Mouse (Mus musculus): Measurements from ENCODE around the gene Mad1l1. TPM values are rescaled to one million over a fixed set of nuclear protein-coding genes. Genes with fewer than 3 reads are reported as not detected.
A peak's percentile ranks its signal among the peaks of the same experiment; 100 is the strongest.

Mad1l1 gene
- polyA plus RNA-seq, 1 experiment from 2014 or later: 37.4 TPM

DNA sequence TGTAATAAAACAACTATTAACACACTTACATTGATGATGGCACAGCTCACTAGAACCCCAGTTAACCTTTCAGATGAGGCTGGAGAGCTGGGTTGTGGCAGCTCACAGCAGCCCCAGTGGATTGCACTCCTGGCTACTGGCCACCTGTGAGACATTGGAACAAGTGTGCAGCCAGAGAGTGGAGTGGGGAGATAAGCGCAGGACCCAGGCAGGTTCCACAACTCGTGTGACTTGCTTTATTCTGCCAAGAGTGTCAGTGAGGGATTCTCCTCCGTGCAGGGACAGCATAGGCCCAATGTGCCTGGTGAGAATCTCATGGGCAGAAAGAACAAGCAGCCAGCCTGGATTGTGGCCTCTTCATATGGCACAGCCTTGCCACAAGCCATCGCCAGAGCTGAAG, 180.0 kb downstream of the Mad1l1 start:
- no peaks in the 10 kb centered on the region for H3K9me3 ChIP-seq (replicated peaks; ENCODE audit: control insufficient read depth, low read length)
- H3K4me1 ChIP-seq (ENCODE audit: control insufficient read depth, insufficient read depth, low read length): no peaks in the 10 kb centered on the region
- no peak for ATAC-seq (ENCODE audit: insufficient read depth, low FRiP score)
- no peaks in the 10 kb centered on the region for H3K36me3 ChIP-seq (ENCODE audit: control insufficient read depth, insufficient read depth, low read length)
- no peak overlapping the region for H3K4me2 ChIP-seq (ENCODE audit: low read depth, low read length)
- no peaks in the 10 kb centered on the region for H3K27me3 ChIP-seq (ENCODE audit: control insufficient read depth, insufficient read depth, low read length)
- WGBS: 81% methylated on average over 4 of the region's 4 CpGs
- H3K9ac ChIP-seq (ENCODE audit: low read length): no peak overlapping the region
- no peak overlapping the region for H3K4me3 ChIP-seq (replicated peaks; ENCODE audit: low read length)
- no peak overlapping the region for H3K27ac ChIP-seq (ENCODE audit: low read length)

DNA sequence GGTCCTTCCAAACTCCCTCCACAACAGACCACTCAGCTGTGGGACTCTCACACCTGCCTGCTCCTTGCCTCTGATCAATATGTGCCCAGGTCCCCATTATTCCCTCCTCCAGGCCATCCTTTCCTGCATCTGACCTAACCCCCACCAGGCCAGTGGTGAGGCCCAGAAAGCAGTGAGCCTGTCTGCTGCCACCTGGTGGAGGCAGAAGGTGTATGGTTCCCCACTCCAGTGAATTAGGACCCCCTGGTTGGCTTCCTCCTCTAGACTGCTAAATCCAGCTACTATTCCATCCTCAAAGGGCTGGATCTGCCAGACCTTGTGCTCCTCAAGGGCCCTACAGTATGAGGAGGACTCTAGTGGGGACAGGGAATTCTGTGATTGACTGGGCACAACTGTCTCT, 181.1 kb downstream of the Mad1l1 start:
- no peak overlapping the region for H3K4me3 ChIP-seq (replicated peaks; ENCODE audit: low read length)
- no peak for ATAC-seq (ENCODE audit: insufficient read depth, low FRiP score)
- no peaks in the 10 kb centered on the region for H3K4me1 ChIP-seq (ENCODE audit: control insufficient read depth, insufficient read depth, low read length)
- no peaks in the 10 kb centered on the region for H3K9me3 ChIP-seq (replicated peaks; ENCODE audit: control insufficient read depth, low read length)
- no peaks in the 10 kb centered on the region for H3K27me3 ChIP-seq (ENCODE audit: control insufficient read depth, insufficient read depth, low read length)
- H3K27ac ChIP-seq (ENCODE audit: low read length): no peak overlapping the region
- H3K4me2 ChIP-seq (ENCODE audit: low read depth, low read length): no peak overlapping the region
- no peaks in the 10 kb centered on the region for H3K36me3 ChIP-seq (ENCODE audit: control insufficient read depth, insufficient read depth, low read length)
- H3K9ac ChIP-seq (ENCODE audit: low read length): no peak overlapping the region

DNA sequence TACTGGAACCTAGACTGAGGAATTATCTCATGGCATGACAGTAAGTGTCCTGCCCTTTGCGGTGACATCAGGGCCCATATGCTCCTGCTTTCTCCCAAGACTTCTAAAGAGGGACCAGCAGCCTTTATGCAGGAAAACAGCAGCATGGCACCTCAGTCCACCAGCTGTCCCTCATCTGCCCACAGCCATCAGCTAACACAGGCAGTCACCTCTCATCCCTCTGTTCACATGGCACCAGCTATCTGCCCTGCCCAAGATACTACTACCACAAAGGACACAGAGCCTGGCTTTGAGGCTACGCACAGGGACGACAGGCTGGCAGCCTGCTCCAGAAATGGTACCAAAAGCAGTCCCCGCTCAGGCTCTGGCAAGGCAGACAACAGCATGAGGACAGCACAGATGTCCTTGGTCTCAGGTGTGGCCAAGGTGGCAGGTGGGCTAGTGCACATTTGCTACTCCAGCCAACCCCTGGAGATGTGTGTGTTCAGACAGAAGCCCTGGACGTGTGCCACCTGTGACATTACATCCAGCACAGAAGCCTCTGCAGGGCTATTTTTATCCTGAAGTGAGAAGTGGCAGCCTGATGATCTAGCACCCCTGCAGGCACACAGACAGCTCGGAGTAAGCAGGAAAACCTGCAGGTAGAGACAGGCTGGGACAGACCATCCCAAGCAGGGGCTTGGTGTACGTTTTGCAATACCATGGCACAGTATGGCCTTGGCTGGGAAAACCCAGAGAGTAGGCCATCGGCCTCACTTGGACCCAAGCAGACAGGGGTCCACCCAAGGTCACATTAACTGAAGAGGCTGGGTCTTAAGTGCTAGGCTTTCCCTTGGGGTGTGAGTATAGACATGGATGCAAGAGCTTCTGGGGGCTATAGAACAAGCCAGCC, 185.4 kb downstream of the Mad1l1 start:
- no peak for ATAC-seq (ENCODE audit: insufficient read depth, low FRiP score)
- Histone ChIP-seq H3K4me3 (replicated peaks; ENCODE audit: low read length) (no peak overlapping the region), H3K36me3 (ENCODE audit: control insufficient read depth, insufficient read depth, low read length) (no peaks in the 10 kb centered on the region), H3K4me1 (ENCODE audit: control insufficient read depth, insufficient read depth, low read length) (no peaks in the 10 kb centered on the region), H3K9me3 (replicated peaks; ENCODE audit: control insufficient read depth, low read length) (no peaks in the 10 kb centered on the region), H3K27me3 (ENCODE audit: control insufficient read depth, insufficient read depth, low read length) (no peaks in the 10 kb centered on the region), H3K4me2 (ENCODE audit: low read depth, low read length) (no peak overlapping the region), H3K27ac (ENCODE audit: low read length) (no peak overlapping the region), H3K9ac (ENCODE audit: low read length) (no peak overlapping the region)
- 81% methylated on average over 8 of the region's 8 CpGs for WGBS

DNA sequence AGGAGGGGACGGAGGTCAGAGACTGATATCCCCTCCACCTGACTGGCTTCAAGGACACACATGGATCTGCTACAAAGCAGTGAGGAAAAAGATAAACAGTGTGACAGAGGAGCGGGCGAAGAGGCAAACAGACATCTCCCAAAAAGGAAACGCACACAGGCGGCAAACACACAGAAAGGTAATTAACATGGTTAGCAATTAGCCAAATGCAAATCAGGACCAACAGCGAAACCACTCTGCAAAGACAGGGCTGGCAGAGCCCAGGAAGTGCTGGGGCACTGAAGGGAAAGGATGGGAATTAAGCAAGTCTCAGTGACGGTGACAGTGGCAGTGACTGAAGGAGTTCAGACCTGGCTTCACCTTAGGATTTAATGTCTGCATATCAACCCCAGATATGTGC, 187.3 kb downstream of the Mad1l1 start:
- Histone ChIP-seq H3K4me3 (replicated peaks; ENCODE audit: low read length) (no peak overlapping the region), H3K9me3 (replicated peaks; ENCODE audit: control insufficient read depth, low read length) (no peaks in the 10 kb centered on the region), H3K4me2 (ENCODE audit: low read depth, low read length) (no peak overlapping the region), H3K9ac (ENCODE audit: low read length) (no peak overlapping the region), H3K36me3 (ENCODE audit: control insufficient read depth, insufficient read depth, low read length) (no peaks in the 10 kb centered on the region), H3K27me3 (ENCODE audit: control insufficient read depth, insufficient read depth, low read length) (no peaks in the 10 kb centered on the region), H3K27ac (ENCODE audit: low read length) (no peak overlapping the region), H3K4me1 (ENCODE audit: control insufficient read depth, insufficient read depth, low read length) (no peaks in the 10 kb centered on the region)
- WGBS: 81% methylated on average over 7 of the region's 7 CpGs
- ATAC-seq (ENCODE audit: insufficient read depth, low FRiP score): no peak

DNA sequence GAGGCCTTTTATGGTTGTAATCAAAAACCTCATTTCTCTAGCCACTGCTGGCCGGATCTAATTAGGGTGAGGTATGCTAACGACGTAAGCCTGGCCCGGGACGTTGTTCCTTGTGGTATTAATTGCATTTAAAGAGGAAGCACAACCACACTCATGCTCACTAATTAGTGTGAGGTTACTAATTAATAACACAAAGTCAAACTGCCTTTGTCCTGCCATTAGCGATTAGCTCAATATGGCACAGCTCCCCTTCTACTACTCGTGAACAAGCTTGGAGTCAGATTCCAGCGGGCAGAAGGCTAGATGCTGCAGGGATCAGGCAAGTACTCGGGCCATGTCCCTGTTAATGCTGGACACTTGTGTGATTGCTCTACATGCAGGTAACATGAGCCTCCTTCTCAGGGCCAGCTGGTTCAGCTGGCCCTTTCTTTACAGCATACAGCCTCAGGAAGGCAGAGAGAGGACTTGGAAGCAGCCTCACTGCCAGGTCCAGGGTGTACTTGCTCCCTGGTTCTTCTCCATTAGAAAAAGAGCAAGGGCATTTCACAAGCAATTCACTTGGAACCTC, 192.9 kb downstream of the Mad1l1 start:
- Histone ChIP-seq H3K27me3 (ENCODE audit: control insufficient read depth, insufficient read depth, low read length) (no peaks in the 10 kb centered on the region), H3K27ac (ENCODE audit: low read length) (no peak overlapping the region), H3K9me3 (replicated peaks; ENCODE audit: control insufficient read depth, low read length) (no peaks in the 10 kb centered on the region), H3K4me3 (replicated peaks; ENCODE audit: low read length) (no peak overlapping the region), H3K36me3 (ENCODE audit: control insufficient read depth, insufficient read depth, low read length) (no peaks in the 10 kb centered on the region), H3K4me2 (ENCODE audit: low read depth, low read length) (no peak overlapping the region), H3K4me1 (ENCODE audit: control insufficient read depth, insufficient read depth, low read length) (no peaks in the 10 kb centered on the region; the same call in 1 of the 2 replicates), H3K9ac (ENCODE audit: low read length) (no peak overlapping the region)
- 77% methylated on average over 9 of the region's 9 CpGs for WGBS
- ATAC-seq (ENCODE audit: insufficient read depth, low FRiP score): no peak

DNA sequence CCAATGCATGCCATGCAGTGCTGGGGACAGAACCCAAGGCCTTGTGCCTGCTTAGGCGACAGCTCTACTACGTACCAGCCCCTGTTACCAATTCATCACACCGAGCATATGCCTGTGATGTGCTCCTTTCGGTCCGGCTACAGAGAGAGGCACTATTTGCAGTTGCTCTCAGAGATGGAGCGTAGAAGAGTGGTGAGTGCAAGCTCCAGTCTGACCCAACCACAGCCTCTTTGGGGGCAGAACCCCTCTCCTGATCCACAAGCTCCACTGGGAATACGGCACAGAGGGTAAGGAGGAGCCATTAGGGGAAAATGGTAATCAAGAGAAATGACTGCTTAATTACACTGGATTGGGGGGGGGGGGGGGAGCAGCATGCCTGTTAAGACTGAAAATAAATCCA, 193.4 kb downstream of the Mad1l1 start:
- H3K9ac ChIP-seq (ENCODE audit: low read length): no peak overlapping the region
- ATAC-seq (ENCODE audit: insufficient read depth, low FRiP score): no peak
- H3K27ac ChIP-seq (ENCODE audit: low read length): no peak overlapping the region
- no peaks in the 10 kb centered on the region for H3K27me3 ChIP-seq (ENCODE audit: control insufficient read depth, insufficient read depth, low read length)
- H3K4me3 ChIP-seq (replicated peaks; ENCODE audit: low read length): no peak overlapping the region
- no peak overlapping the region for H3K4me2 ChIP-seq (ENCODE audit: low read depth, low read length)
- H3K4me1 ChIP-seq (ENCODE audit: control insufficient read depth, insufficient read depth, low read length): no peaks in the 10 kb centered on the region; the same call in 1 of the 2 replicates
- H3K36me3 ChIP-seq (ENCODE audit: control insufficient read depth, insufficient read depth, low read length): no peaks in the 10 kb centered on the region
- no peaks in the 10 kb centered on the region for H3K9me3 ChIP-seq (replicated peaks; ENCODE audit: control insufficient read depth, low read length)
- WGBS: 90% methylated on average over 7 of the region's 7 CpGs

DNA sequence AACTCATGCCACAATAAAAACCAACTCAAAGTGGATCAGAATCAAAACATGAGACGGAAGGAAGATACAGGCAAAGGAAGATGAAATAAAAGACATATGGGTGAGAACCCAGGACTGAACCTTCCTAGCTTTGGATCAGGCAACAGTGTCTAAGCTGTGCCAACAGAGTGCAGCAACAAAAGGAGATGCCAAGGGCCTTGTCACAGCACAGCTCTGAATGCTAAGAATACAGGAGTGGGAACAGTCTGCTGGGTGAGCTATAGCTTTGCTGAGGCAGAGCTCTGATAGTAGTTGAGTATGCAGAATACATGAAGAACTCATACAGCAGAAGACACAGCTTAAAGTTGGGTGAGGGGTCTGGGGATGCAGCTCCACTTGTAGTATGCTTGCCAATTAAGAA, 196.7 kb downstream of the Mad1l1 start:
- H3K4me2 ChIP-seq (ENCODE audit: low read depth, low read length): no peak overlapping the region
- no peak for ATAC-seq (ENCODE audit: insufficient read depth, low FRiP score)
- H3K4me3 ChIP-seq (replicated peaks; ENCODE audit: low read length): no peak overlapping the region
- H3K36me3 ChIP-seq (ENCODE audit: control insufficient read depth, insufficient read depth, low read length): no peaks in the 10 kb centered on the region
- no peak overlapping the region for H3K27ac ChIP-seq (ENCODE audit: low read length)
- WGBS: 100% methylated on average over 1 of the region's 1 CpGs
- H3K4me1 ChIP-seq (ENCODE audit: control insufficient read depth, insufficient read depth, low read length): peaks cover 3% of the 10 kb centered on the region; the same call in 1 of the 2 replicates
- no peaks in the 10 kb centered on the region for H3K27me3 ChIP-seq (ENCODE audit: control insufficient read depth, insufficient read depth, low read length)
- no peak overlapping the region for H3K9ac ChIP-seq (ENCODE audit: low read length)
- H3K9me3 ChIP-seq (replicated peaks; ENCODE audit: control insufficient read depth, low read length): no peaks in the 10 kb centered on the region

DNA sequence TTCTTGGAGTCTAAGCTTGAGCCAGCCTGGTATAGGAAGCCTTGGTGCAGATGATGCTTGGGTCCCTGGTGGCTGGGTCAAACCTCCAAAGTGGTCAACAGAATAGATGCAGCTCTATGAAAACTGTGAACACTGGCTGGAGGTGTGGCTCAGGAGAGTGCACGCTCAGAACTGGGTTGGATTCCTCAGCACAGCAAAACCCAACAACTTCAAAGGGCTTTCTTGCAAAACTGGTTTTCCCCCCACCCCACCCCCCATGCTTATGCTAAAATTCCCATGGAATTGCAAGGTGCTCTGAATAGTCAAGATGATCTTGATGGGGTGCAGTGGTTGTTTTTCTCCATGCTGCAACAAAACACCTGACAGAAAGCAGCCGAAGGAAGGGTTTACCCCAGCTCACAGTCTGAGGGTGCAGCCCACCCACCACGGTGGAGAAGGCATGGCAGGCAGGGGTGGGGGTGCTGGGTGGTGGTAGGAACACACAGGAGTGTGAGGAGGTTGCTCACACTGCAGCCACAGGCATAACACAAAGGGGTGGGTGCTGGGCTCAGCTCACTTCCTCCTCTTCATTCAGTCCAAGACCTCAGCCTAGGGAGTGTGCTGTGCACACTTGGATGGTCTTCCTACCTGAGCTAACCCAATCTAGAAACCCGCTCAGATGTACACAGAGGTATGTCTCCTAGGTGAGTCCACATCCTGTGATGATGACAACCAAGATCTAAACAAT, 197.5 kb downstream of the Mad1l1 start:
- Histone ChIP-seq H3K9ac (ENCODE audit: low read length) (no peak overlapping the region), H3K4me2 (ENCODE audit: low read depth, low read length) (no peak overlapping the region), H3K4me1 (ENCODE audit: control insufficient read depth, insufficient read depth, low read length) (peaks cover 3% of the 10 kb centered on the region; the same call in 1 of the 2 replicates), H3K9me3 (replicated peaks; ENCODE audit: control insufficient read depth, low read length) (no peaks in the 10 kb centered on the region), H3K4me3 (replicated peaks; ENCODE audit: low read length) (no peak overlapping the region), H3K36me3 (ENCODE audit: control insufficient read depth, insufficient read depth, low read length) (no peaks in the 10 kb centered on the region), H3K27me3 (ENCODE audit: control insufficient read depth, insufficient read depth, low read length) (no peaks in the 10 kb centered on the region), H3K27ac (ENCODE audit: low read length) (peak overlapping the region; percentile 46)
- 48% methylated on average over 4 of the region's 4 CpGs for WGBS
- ATAC-seq (ENCODE audit: insufficient read depth, low FRiP score): peak; percentile 73; the same call in 1 of the 2 replicates

DNA sequence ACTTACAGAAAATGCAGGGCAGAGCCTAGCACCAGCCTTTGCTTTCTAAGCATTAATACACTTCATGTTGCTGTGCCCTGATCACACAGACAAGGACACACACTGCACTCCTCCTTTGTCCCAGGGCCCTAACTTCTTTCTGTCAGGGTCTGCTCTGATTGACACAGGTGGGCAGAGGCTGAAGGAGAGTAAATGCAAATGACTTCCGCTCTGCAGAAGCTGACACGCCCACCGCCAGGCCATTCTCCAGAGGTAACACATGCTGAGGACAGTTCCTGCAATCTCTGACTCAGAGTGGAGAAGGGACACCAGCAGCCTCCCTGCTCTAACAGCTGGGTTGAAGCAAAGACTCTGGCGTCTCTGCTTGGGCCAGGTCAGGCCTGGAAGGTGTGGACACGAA, 198.2 kb downstream of the Mad1l1 start:
- H3K9me3 ChIP-seq (replicated peaks; ENCODE audit: control insufficient read depth, low read length): no peaks in the 10 kb centered on the region
- peak overlapping the region; percentile 46; the same call in 1 of the 2 replicates for H3K27ac ChIP-seq (ENCODE audit: low read length)
- WGBS: 50% methylated on average over 5 of the region's 5 CpGs
- H3K4me1 ChIP-seq (ENCODE audit: control insufficient read depth, insufficient read depth, low read length): peaks cover 3% of the 10 kb centered on the region; the same call in 1 of the 2 replicates
- H3K27me3 ChIP-seq (ENCODE audit: control insufficient read depth, insufficient read depth, low read length): no peaks in the 10 kb centered on the region
- H3K36me3 ChIP-seq (ENCODE audit: control insufficient read depth, insufficient read depth, low read length): no peaks in the 10 kb centered on the region
- no peak overlapping the region for H3K4me2 ChIP-seq (ENCODE audit: low read depth, low read length)
- H3K9ac ChIP-seq (ENCODE audit: low read length): no peak overlapping the region
- no peak overlapping the region for H3K4me3 ChIP-seq (replicated peaks; ENCODE audit: low read length)
- ATAC-seq (ENCODE audit: insufficient read depth, low FRiP score): peak; percentile 32; the same call in 1 of the 2 replicates

Data from stomach, embryonic 16.5 days (tissue).